Mouse (Mus musculus) 416B (cell line): ENCODE data around the gene Dscaml1.

Experiments
- DNase-seq: peaks from one replicate; pipeline ENCODE4 v3.0.0; 2011; ENCODE audit warnings: low read depth

The Dscaml1 gene

GRCm38 (mm10) chr9:45634978-45635377 lies 208.6 kb downstream of the Dscaml1 start:
- DNase-seq, result no peak

GRCm38 (mm10) chr9:45637346-45637745 lies 210.9 kb downstream of the Dscaml1 start:
- no peak for DNase-seq

GRCm38 (mm10) chr9:45638184-45638917 lies 211.9 kb downstream of the Dscaml1 start:
- DNase-seq, result no peak

- DNase-seq, result no peak
Measured at GRCm38 (mm10) chr9:45644833-45645388, 218.5 kb downstream of the Dscaml1 start.

GRCm38 (mm10) chr9:45645526-45645925 lies 219.1 kb downstream of the Dscaml1 start:
- no peak for DNase-seq

- DNase-seq, result no peak
Measured at GRCm38 (mm10) chr9:45651078-45651809, 224.8 kb downstream of the Dscaml1 start.

- no peak for DNase-seq
Measured at GRCm38 (mm10) chr9:45651810-45652177, 225.4 kb downstream of the Dscaml1 start.

GRCm38 (mm10) chr9:45657172-45658062 lies 231.0 kb downstream of the Dscaml1 start:
- DNase-seq, result no peak

- no peak for DNase-seq
Measured at GRCm38 (mm10) chr9:45660191-45660590, 233.8 kb downstream of the Dscaml1 start.

- no peak for DNase-seq
Measured at GRCm38 (mm10) chr9:45662471-45662870, 236.0 kb downstream of the Dscaml1 start.

GRCm38 (mm10) chr9:45663386-45664315 lies 237.2 kb downstream of the Dscaml1 start:
- DNase-seq, result no peak

- no peak for DNase-seq
Measured at GRCm38 (mm10) chr9:45664326-45664725, 237.9 kb downstream of the Dscaml1 start.

GRCm38 (mm10) chr9:45664871-45665394 lies 238.5 kb downstream of the Dscaml1 start:
- DNase-seq, result no peak

- DNase-seq, result no peak
Measured at GRCm38 (mm10) chr9:45675931-45676330, 249.5 kb downstream of the Dscaml1 start.

GRCm38 (mm10) chr9:45676578-45676977 lies 250.2 kb downstream of the Dscaml1 start:
- DNase-seq, result no peak

GRCm38 (mm10) chr9:45677236-45677781 lies 250.9 kb downstream of the Dscaml1 start:
- peak; percentile 37 for DNase-seq

GRCm38 (mm10) chr9:45677952-45678663 lies 251.7 kb downstream of the Dscaml1 start:
- no peak for DNase-seq

- no peak for DNase-seq
Measured at GRCm38 (mm10) chr9:45678664-45679026, 252.2 kb downstream of the Dscaml1 start.

GRCm38 (mm10) chr9:45682461-45682998 lies 256.1 kb downstream of the Dscaml1 start:
- DNase-seq, result no peak
